Mouse (Mus musculus): ENCODE measurements around the gene Smg1.

Smg1 gene

GRCm38 (mm10) chr7:118154150-118154549 lies 89.3 kb downstream of the Smg1 start:
- in situ Hi-C loops (cut with MboI, MseI) = no loop called here

DNA sequence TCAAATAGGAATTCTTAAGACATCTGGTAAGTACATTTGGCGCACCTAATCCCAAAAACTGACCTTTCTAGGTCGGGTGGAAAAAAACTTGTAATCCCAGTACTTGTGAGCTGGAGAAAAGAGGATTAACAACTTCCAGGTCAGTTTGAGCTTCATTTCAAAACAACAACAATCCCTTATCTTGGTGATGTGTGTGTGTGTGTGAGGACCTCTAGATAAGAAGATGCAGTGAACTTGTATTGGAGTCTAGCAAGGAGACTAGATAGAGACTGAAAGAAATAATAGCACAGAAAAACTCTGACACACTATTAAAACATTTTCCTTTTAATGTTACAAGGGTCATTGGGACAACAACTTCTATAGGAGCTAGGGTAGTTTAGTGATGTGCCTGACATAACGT lies 99.9 kb downstream of the Smg1 start:
- in situ Hi-C loops (cut with MboI, MseI) = no loop called here

DNA sequence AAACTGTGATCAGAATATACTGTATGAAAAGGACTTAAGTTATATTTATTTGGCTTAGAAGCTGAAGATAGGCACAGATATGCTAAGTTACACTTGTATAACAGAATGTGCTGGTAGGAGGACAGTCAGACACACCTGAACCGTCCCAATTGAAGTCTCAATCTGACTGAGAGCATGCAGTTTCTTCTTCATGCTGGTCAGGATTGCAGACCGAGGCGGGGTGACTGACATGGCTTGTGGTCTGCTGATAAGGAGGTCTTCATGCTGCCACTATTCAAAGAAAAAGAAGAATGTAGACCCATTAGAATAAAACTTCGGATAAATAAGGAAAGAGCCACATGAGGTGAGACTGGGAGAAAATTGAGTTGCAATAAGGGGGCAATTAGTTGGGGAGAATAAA lies 100.3 kb downstream of the Smg1 start:
- in situ Hi-C loops (cut with MboI, MseI) = no loop called here

- in situ Hi-C loops (cut with MboI, MseI) = no loop called here
Observed at GRCm38 (mm10) chr7:118141271-118141670, 102.2 kb downstream of the Smg1 start.

DNA sequence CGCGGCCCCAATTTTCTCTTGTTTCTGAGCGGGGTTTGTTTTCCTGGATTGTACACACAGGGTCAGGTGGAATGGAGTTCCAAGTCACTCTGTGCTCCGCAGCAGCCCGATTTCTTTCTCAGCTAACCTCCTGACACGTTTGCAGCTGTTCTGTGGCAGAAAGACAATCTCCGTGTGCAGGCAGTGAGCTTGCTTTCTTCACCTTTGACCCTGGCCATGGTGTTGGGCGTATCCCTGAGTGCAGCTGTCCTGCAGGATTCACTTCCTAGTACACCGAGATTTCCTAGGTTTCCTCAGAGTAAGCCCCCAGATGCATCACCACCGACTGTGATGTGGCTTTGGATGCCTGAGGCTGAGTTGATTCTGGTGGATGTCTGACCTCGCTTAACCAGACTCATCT lies 108.3 kb downstream of the Smg1 start:
- in situ Hi-C loops (cut with MboI, MseI) = no loop called here

DNA sequence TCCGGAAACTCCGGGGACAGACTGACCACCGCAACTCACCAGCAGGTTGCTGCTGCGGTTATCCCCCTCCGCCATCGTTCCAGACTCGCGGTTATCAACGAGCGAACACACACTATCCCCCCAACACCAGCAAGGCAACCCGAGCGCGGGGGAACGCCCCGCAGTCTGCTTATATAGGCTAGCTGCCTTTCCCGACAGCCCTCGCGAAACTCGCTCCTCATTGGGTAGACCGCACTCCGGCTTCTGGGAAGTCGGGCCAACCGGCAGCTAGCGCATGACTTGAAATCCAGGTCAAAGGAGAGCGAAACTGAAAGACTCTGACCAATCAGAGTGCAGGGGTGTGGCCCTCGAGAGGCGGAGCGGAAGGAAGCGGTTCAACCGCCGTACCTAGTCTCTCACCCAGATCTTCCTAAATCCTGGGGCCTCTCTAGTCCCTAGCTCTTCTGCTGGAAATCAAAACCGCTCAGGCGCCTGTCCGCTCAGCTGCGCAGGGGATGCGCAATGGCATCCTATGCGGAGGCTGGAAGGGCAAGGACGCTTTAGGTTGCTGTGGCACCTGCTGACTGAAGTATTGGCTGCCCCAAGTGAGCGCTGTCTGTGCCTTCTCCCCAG lies 113.9 kb downstream of the Smg1 start, which contains the start of gene Arl6ip1:
Gene Arl6ip1 (minus strand): TSS at position 233 of the 612 bp plus-strand sequence.
- in situ Hi-C loops (cut with MboI, MseI) = loop anchor here (10.0 kb wide), 1 partner anchor 575 kb away; the partner anchor contains the start of gene Gde1

- in situ Hi-C loops (cut with MboI, MseI) = loop anchor here (10.0 kb wide), 1 partner anchor 576 kb away; the partner anchor contains the start of gene Gde1
Observed at GRCm38 (mm10) chr7:118128925-118129429, 114.5 kb downstream of the Smg1 start.

- in situ Hi-C loops (cut with MboI, MseI) = loop anchor here (10.0 kb wide), 1 partner anchor 578 kb away; the partner anchor contains the start of gene Gde1
Observed at GRCm38 (mm10) chr7:118126219-118126875, 117.1 kb downstream of the Smg1 start.

- in situ Hi-C loops (cut with MboI, MseI) = loop anchor here (10.0 kb wide), 1 partner anchor 579 kb away; the partner anchor contains the start of gene Gde1
Observed at GRCm38 (mm10) chr7:118125736-118126135, 117.7 kb downstream of the Smg1 start.

DNA sequence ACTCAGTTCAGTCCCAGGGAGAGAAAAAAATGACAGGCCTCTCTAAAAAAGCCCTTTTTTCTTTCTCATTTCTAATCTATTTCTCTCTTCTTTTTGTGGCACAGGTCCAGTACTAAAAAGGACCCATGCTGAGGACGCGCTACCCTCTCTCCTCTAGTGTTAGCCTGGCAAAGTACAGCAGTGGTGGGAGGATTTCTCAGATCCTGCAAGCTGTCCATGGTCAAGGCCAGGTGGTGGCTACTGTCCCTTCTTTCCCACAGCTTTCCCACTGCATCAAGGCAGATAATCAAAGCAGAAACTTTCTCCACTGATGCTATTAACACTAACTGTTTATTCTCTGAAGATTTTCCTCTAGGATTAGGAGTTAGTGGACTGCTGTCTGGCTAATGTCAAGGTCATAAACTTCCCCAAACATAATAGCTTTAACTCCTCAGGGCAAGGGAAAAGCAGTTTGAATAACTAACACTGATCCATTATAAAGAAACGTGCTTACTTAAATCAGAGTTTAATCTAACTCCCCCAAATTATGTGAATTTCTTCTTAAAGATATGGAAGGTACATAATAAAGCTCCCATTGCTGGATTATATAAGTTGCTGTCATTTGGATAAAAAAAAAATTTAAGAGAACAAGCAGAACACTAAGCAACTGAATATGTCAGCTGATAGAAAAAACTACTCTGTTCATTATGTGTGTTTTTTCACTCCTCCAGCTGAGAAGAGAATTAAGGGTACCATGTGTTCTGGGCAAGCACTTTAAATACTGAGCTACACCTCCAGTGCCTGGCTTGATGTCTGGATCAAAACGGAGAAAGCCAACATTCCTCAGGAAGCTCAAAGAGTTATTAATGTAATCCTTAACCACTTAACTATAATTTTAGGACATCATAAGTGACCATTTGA lies 119.7 kb downstream of the Smg1 start:
- in situ Hi-C loops (cut with MboI, MseI) = loop anchor here (10.0 kb wide), 1 partner anchor 581 kb away; the partner anchor contains the start of gene Gde1

DNA sequence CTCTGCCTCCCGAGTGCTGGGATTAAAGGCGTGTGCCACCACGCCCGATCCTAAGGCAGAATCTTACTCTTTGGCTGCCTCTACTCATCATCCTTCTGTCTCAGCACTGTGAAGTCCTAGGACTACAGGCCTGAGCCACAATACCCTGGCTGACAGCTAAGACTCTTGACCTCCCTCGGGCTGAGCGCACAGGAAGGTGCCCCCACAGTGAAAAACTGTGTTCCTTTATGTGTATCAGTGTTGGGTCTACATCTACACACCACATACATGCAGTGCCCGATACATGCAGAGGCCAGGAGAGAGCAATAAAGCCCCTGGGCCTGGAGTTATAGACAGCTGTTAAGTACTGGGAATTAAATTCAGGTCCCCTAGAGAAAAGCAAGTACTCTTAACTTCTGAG lies 121.2 kb downstream of the Smg1 start:
- in situ Hi-C loops (cut with MboI, MseI) = loop anchor here (10.0 kb wide), 1 partner anchor 583 kb away; the partner anchor contains the start of gene Gde1

GRCm38 (mm10) chr7:118120654-118121053 lies 122.8 kb downstream of the Smg1 start:
- in situ Hi-C loops (cut with MboI, MseI) = loop anchor here (10.0 kb wide), 1 partner anchor 584 kb away; the partner anchor contains the start of gene Gde1

- in situ Hi-C loops (cut with MboI, MseI) = loop anchor here (5.0 to 10.0 kb wide), 2 partner anchors 585 to 1788 kb away; partner anchors contain the start of genes Gde1 and Rps13
Observed at GRCm38 (mm10) chr7:118119946-118120345, 123.5 kb downstream of the Smg1 start.

DNA sequence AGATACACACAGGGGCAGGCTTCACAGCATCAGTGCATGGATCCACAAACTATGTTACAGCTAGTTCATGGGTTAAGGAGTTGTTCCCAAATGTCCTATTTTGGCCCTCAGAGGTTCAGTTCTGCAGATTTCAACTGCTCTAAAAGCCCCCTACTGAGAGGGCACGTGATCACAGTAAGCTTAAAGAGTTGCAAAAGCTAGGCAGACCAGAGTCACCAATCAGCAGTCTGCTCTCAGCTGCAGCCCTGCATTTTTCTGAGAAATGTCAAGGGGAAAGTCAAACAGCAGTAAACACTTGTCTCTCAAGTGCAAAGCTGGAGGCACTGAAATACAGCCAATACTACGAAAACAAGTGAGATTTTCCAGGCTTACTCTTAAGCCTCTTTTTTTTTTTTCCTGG lies 124.3 kb downstream of the Smg1 start:
- in situ Hi-C loops (cut with MboI, MseI) = loop anchor here (5.0 kb wide), 1 partner anchor 1787 kb away; the partner anchor contains the start of gene Rps13

- in situ Hi-C loops (cut with MboI, MseI) = loop anchor here (5.0 kb wide), 1 partner anchor 1786 kb away; the partner anchor contains the start of gene Rps13
Observed at GRCm38 (mm10) chr7:118118426-118118825, 125.0 kb downstream of the Smg1 start.

- in situ Hi-C loops (cut with MboI, MseI) = loop anchor here (5.0 kb wide), 1 partner anchor 1785 kb away; the partner anchor contains the start of gene Rps13
Observed at GRCm38 (mm10) chr7:118117539-118118210, 125.8 kb downstream of the Smg1 start.

GRCm38 (mm10) chr7:118116787-118117538 lies 126.5 kb downstream of the Smg1 start:
- in situ Hi-C loops (cut with MboI, MseI) = loop anchor here (5.0 kb wide), 1 partner anchor 1785 kb away; the partner anchor contains the start of gene Rps13

DNA sequence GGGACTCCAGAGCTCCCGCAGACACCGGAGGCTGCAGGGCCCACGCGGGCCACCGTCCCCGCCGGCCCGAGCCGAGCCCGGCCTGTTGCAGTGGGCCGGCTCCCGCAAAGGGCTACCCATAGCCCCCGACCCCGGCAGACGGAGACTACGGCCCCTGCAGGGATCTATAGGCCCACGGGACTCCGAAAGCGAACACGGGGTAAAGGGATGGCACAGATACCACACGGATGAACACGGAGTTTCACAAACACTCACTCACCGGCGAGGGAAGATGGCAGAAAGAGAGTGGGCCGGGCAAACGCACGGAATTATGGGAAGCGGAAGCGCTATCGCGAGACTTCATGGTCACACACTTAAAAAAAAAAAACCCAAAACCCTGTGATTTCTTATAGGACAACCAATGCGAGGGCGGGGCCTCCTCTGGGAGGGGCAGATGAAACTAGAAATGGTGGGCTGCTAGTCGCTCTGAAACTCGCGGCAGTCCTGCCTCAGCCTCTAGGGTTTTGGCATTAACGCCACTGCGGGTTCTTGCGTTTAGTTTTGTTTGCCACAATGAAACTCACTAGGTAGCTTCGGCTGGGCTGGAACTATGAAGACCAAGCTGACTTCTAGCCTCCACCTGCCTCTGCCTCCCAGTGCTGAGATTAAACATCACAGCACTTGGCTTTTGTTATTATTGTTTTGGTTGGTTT lies 127.4 kb downstream of the Smg1 start, which contains the start of gene Rps15a:
Gene Rps15a (minus strand): TSS at position 312 of the 692 bp plus-strand sequence.
- in situ Hi-C loops (cut with MboI, MseI) = loop anchor here (5.0 kb wide), 1 partner anchor 1784 kb away; the partner anchor contains the start of gene Rps13

GRCm38 (mm10) chr7:118115533-118115876 lies 128.0 kb downstream of the Smg1 start:
- in situ Hi-C loops (cut with MboI, MseI) = loop anchor here (5.0 kb wide), 1 partner anchor 1783 kb away; the partner anchor contains the start of gene Rps13

Measured in T-helper 1 cell (primary cell).